Mouse (Mus musculus) cerebellum, adult 11-12 months (tissue): ENCODE data around the gene Grip1.

Experiments
- DNase-seq: peaks from one replicate; pipeline ENCODE4 v3.0.0; 2022

The Grip1 gene

GRCm38 (mm10) chr10:119580024-119580423 lies 126.4 kb downstream of the Grip1 start:
- DNase-seq: no peak

GRCm38 (mm10) chr10:119584666-119585065 lies 131.0 kb downstream of the Grip1 start:
- DNase-seq: no peak

- no peak for DNase-seq
Measured at GRCm38 (mm10) chr10:119586976-119587375, 133.3 kb downstream of the Grip1 start.

- no peak for DNase-seq
Measured at GRCm38 (mm10) chr10:119596822-119597221, 143.2 kb downstream of the Grip1 start.

DNA sequence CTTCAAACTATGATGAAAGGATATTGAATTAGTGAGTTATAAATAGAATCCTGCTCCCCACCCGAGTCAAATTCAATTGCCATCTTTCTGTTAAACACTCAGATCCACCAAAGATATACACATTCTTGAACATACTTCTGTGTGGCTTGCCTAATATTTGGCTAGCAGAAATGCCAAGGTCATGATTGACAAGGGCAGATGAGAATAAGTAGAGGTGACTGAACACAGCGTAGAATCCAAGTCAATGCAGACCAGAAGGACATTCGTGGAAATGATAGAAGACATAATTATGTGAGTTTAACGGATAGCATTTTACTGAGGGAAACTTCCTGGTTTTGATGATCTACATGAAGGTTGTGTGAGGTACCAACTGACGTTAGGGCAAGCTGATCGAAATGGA lies 153.9 kb downstream of the Grip1 start:
- DNase-seq: no peak

DNA sequence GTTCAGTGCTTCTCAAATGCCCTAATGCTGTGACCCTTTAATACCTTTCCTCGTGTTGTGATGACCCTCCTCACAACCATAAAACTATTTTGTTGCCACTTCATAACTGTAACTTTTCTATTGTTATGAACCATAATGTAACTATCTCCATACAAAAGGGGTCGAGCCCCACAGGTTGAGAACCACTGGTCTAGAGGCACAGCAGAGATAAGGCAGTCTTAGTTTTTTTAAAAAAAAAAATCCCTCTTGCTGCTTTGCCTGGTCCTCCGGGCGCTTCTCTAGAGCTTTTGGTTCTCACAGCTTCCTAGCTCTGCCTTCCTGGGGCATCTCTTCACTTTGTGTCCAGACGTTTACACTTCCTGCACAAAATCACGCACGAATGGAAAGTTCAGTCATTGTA lies 155.4 kb downstream of the Grip1 start:
- no peak for DNase-seq

DNA sequence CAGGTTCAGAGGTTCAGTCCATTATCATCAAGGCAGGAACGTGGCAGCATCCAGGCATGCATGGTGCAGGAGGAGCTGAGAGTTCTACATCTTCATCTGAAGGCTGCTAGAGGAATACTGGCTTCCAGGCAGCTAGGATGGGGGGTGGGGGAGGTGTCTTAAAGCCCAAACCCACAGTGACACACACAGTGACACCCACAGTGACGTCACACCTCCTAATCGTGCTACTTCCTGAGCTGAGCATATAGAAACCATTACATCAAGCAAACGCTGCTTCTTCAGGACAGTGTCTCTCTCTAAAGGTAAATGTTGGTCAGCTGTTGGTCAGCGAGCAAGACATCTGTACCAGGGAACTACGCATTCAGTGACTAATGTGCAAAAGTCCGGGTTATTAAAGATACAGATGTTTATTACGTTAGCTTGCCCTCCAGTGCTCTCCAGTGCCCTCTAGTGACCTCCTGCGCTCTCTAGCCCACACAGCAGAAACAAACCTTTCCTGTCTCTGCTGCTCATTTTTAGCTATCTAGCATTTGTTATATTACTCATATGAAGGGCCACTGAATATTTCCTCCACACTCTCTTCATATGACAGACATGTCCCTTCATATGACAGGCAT lies 156.8 kb downstream of the Grip1 start:
- no peak for DNase-seq

DNA sequence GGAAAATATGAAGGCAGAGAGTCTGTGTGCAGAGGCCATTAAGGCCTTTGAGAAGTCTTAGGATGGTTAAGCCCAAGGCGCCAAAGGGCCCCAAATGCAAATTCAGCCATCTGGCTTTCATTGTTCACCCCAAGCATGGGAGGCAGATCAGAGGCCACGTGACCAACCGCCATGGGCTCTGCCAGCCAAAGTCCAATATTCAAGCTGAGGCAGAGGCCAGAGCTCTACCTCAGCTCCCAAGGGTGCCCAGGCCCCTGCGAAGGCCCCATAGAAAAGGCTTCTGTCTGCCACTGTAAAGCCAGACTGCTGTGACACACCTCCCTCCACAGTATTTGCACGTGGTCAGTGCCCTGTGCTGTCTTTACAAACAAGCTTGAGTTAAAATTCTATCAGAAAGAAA lies 158.4 kb downstream of the Grip1 start:
- DNase-seq: no peak

DNA sequence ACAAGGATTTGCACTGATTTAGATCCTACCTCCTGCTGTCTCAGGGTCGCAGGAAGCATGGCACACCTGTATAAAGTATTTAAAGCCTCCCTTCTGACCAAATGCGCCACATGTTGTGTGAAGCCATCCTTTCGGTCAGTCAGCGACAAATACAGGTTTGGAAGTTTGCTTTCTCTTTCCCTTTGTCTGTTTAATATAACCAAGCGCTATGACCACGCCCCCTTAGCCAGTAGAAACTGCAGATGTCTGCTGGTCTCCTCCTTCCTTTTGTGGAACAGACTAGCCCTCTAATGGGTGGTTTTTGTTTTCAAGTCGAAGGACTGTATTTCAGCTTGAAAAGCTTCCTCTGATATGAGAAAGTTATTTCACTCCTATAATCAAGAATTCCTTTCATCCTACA lies 161.1 kb downstream of the Grip1 start:
- no peak for DNase-seq

- DNase-seq: no peak
Measured at GRCm38 (mm10) chr10:119615240-119615885, 161.7 kb downstream of the Grip1 start.

- no peak for DNase-seq
Measured at GRCm38 (mm10) chr10:119616078-119616477, 162.4 kb downstream of the Grip1 start.

DNA sequence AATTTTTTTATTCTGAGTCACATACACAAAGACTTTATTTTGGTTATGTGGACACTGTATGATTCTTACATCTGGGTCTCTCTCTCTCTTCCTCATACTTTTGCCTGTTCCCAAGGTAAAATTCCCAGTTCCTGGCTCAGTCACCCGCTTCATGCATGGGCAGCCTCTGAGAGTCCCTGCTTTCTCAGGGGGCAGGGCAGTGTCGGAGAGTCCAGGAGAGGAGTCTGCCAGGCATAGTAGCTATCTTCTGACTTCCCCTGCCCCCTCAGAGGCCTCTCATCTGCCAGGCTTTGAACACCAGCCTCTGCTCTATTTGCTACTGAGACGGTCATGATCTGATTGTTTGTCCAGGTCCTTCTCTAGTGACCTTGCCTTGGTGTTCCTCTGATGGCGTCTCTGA lies 175.0 kb downstream of the Grip1 start:
- no peak for DNase-seq

- DNase-seq: no peak
Measured at GRCm38 (mm10) chr10:119630401-119630800, 176.8 kb downstream of the Grip1 start.

GRCm38 (mm10) chr10:119631966-119632365 lies 178.3 kb downstream of the Grip1 start:
- no peak for DNase-seq

DNA sequence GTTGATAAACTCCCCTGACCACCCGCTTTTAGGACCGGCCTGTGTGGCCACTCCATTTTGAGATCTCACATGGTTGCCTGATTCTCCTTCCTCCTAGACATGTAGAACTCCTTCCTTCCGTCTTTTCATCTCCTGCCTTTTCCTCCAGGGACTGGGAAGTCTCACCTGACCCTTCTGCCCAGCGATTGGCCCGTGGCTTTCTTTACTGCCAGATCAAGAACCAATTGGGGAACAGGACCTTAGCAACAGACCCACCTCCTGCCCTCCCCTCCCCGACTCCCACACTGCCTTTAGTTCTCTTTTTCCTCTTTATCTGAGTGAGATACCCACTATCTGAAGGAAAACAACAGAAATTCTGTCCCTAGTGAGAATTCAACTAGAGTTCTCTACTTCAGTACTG lies 180.9 kb downstream of the Grip1 start:
- no peak for DNase-seq

DNA sequence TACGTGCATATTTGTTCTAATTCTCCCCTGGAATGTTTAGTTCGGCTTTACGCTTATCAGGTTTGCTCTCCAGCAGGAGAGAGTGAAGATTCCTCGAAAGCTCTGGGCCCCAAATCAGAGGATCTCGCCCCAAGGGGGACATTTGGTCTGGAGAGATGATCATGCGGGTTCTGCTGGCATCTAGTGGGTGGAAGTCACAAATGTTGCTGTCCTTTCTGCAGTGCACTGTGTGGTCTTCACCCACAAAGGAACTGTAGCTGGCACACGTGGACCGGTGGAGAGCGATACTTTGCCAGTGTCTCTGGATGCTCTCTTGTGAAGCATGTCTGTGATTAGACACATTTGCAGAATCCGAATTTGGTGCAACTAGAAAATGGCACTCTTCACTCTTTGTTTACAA lies 186.9 kb downstream of the Grip1 start:
- no peak for DNase-seq

- DNase-seq: no peak
Measured at GRCm38 (mm10) chr10:119641011-119641410, 187.4 kb downstream of the Grip1 start.

GRCm38 (mm10) chr10:119644289-119644688 lies 190.7 kb downstream of the Grip1 start:
- no peak for DNase-seq

GRCm38 (mm10) chr10:119646500-119647439 lies 193.1 kb downstream of the Grip1 start:
- no peak for DNase-seq

GRCm38 (mm10) chr10:119660677-119661353 lies 207.2 kb downstream of the Grip1 start:
- no peak for DNase-seq

DNA sequence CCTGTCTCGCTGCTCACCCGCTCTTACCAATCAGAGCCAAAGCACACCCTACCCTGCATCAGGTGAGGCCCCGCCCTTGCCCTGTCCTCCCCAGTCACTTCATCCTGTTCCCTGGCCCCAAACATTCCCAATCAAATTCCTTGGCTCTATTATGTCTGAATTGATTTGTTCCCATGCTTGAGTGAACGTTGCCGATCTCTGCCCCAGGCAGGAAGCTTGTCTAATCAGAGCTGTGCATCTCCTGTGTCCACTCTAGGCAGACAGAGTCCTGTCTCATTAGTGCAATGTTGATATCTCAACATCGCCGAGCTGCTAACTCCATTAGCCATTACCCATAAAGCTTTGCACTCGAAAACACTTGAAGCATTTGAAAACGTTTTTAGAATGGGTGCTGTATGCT lies 210.0 kb downstream of the Grip1 start:
- no peak for DNase-seq

- DNase-seq: no peak
Measured at GRCm38 (mm10) chr10:119666386-119666785, 212.8 kb downstream of the Grip1 start.

DNA sequence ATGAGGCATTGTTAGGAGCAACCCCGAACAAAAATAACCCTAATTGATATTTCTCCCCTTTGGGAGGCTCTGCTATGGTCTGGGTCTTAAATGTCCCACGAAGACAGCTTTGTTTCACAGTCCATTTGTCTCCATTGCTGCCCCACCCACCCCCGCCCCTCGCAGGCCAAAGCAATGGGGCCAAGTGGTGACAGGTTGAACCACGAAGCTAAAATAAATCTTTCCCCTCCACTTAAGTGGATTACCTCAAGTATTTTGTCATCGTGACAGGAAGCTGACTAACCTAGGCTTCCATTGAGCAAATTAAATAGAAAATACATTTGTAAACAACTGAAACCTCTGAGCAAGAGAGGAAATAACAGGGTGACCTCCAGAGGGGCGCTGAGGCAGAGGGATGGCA lies 216.8 kb downstream of the Grip1 start:
- no peak for DNase-seq
